Mouse (Mus musculus): ENCODE measurements around the gene Shcbp1l. TPM values are rescaled to one million over a fixed set of nuclear protein-coding genes. Genes with fewer than 3 reads are reported as not detected.
"Not testable (repeated sequence)": the region's sequence is repeated elsewhere in the genome, so short reads cannot be mapped to it uniquely, and the experiment has no call there.

Shcbp1l gene
- total RNA-seq (2021): not detected

GRCm38 (mm10) chr1:153424770-153425584 lies at the start of gene Shcbp1l:
Gene Shcbp1l (plus strand): TSS chr1:153425162.
- DNase-seq (ENCODE audit: low spot score): peak; percentile 33
- intact Hi-C loops (cut with DNase I): no loop called here

DNA sequence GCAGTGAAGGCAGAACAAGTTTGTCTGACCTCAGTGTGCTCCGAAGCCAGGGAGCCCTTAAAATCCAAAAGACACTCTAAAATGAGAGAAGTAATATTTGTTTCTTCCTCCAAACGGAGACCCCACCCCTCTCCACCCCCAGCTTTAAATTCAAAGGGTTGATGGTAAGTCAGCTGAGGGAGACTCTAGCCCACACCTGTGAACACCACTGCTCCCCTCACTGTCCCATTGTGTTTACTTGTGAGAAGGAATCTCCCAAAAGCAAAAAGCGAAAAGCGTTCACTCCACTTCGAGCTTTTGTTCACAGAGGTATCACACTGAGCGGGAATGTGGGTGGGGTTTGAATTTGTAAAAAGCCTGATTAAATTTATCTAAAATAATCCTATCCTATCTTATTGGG lies 48.5 kb upstream of the Shcbp1l start:
- DNase-seq (ENCODE audit: low spot score): no peak
- intact Hi-C loops (cut with DNase I): loop anchor here (5.0 kb wide), 1 partner anchor 149 kb away; no protein-coding TSS in a partner anchor

GRCm38 (mm10) chr1:153378587-153378986 lies 46.4 kb upstream of the Shcbp1l start:
- intact Hi-C loops (cut with DNase I): loop anchor here (5.0 kb wide), 1 partner anchor 151 kb away; no protein-coding TSS in a partner anchor
- DNase-seq (ENCODE audit: low spot score): no peak

- intact Hi-C loops (cut with DNase I): loop anchor here (5.0 kb wide), 1 partner anchor 153 kb away; no protein-coding TSS in a partner anchor
- DNase-seq (ENCODE audit: low spot score): no peak
Measured at GRCm38 (mm10) chr1:153379832-153380231, 45.1 kb upstream of the Shcbp1l start.

- DNase-seq (ENCODE audit: low spot score): no peak
- intact Hi-C loops (cut with DNase I): no loop called here
Measured at GRCm38 (mm10) chr1:153380746-153381282, 44.1 kb upstream of the Shcbp1l start.

- no peak for DNase-seq (ENCODE audit: low spot score)
- intact Hi-C loops (cut with DNase I): loop anchor here (5.0 kb wide), 3 partner anchors 53 to 338 kb away; partner anchors contain the start of gene Lamc1
Measured at GRCm38 (mm10) chr1:153385081-153385480, 39.9 kb upstream of the Shcbp1l start.

GRCm38 (mm10) chr1:153385661-153386060 lies 39.3 kb upstream of the Shcbp1l start:
- intact Hi-C loops (cut with DNase I): loop anchor here (1.0 to 5.0 kb wide), 5 partner anchors 37 to 338 kb away; partner anchors contain the start of gene Lamc1
- DNase-seq (ENCODE audit: low spot score): not testable (repeated sequence)

DNA sequence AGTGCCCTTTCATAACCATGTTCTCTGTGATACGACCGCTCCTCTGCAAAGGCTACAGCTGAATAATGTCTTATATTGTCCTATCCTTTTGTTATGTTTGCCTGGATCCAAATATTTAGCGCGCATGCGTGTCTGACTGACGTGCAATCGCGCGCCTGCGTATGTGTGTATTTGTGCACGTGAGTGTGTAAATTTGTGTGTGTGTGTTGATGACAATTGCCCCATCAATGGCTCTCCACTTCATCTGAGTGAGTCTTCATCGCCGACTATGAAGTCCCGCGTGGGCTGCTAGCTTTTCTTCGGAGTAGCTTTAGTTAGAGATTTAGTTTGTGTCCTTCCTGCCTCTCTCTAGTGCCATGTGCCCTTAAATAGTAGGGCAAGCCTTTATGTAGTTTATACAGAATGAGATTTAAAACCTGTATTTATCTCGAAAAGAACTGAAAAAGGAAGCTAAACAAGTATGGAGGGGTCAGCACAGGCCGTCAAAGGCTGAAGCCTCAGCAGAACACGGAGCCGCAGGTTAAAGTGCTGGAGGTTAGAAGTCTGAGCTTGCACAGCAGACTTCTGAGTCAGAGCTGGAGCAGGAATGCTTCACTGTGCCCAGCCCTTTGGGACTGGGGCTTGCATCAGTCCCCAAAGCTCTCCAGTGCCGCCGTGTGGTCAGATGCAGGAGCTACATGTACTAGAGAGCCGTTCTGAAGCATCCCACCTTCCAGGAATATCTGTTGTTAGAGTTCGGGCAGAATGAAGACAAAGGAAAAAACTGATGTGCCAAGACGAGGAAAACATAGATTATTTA lies 38.5 kb upstream of the Shcbp1l start:
- intact Hi-C loops (cut with DNase I): loop anchor here (1.0 to 5.0 kb wide), 5 partner anchors 36 to 339 kb away; partner anchors contain the start of gene Lamc1
- peak; percentile 59 for DNase-seq (ENCODE audit: low spot score)

- intact Hi-C loops (cut with DNase I): loop anchor here (10.0 kb wide), 1 partner anchor 611 kb away; no protein-coding TSS in a partner anchor
- not testable (repeated sequence) for DNase-seq (ENCODE audit: low spot score)
Measured at GRCm38 (mm10) chr1:153395706-153396105, 29.3 kb upstream of the Shcbp1l start.

- no peak for DNase-seq (ENCODE audit: low spot score)
- intact Hi-C loops (cut with DNase I): no loop called here
Measured at GRCm38 (mm10) chr1:153401765-153402164, 23.2 kb upstream of the Shcbp1l start.

DNA sequence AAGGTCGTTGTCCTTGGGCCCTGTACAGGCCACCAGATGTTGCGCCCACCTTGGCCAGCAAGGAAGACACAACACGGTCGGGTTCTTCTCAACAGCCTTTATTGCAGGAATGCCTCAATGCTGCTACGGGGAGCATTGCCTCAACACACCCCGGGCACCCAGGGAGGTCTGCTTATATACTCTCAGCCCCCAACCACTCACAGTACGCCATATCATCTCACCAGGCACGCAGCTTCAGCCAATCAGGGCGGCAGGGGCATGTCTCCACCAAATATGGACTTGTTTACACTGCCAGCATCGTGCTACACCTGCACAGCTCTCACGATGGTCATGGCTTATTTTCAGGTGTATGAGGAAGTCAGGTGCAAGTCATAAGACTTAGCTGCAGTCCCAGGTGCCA lies 17.3 kb upstream of the Shcbp1l start:
- intact Hi-C loops (cut with DNase I); DNase-seq (ENCODE audit: low spot score): not testable (repeated sequence)

DNA sequence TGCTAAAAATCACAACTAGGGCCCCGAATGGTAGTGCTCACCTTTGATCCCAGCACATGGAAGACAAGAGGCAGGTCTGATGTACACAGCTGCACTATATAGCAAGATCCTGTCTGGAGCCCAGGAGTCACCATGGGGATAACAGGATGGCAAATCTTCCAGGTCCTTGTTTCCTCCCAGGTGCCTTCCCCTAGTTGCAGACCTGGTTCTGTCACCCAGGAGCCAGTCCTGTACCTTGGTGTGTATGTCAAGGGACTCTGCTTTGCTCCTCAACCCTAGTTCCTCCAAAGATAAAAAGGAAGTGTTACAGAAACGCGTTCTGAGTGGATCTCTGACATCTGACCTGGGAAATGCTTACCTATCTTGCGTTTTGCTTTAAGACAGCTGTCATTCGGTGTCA lies 16.7 kb upstream of the Shcbp1l start:
- intact Hi-C loops (cut with DNase I): not testable (repeated sequence)

GRCm38 (mm10) chr1:153410915-153411314 lies 14.0 kb upstream of the Shcbp1l start:
- DNase-seq (ENCODE audit: low spot score); intact Hi-C loops (cut with DNase I): not testable (repeated sequence)

More for the DNA sequence above, 16.7 kb upstream of the Shcbp1l start:
- not testable (repeated sequence) for DNase-seq (ENCODE audit: low spot score)

DNA sequence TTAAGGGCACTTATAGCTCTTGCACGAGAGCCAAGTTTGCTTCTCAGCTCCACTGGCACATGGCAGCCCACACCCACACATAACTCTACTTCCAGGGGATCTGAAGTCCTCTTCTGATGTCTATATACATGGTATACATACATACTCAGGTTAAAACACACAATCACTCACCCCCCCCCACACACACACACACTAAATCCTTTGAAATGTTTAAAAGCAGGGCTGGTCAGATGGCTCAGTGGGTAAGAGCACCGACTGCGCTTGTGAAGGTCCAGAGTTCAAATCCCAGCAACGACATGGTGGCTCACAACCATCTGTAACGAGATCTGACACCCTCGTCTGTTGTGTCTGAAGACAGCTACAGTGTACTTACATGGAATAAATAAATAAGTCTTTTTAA lies 13.2 kb upstream of the Shcbp1l start:
- DNase-seq (ENCODE audit: low spot score): no peak
- intact Hi-C loops (cut with DNase I): no loop called here

- intact Hi-C loops (cut with DNase I); DNase-seq (ENCODE audit: low spot score): not testable (repeated sequence)
Measured at GRCm38 (mm10) chr1:153412663-153413396, 12.1 kb upstream of the Shcbp1l start.

- DNase-seq (ENCODE audit: low spot score); intact Hi-C loops (cut with DNase I): not testable (repeated sequence)
Measured at GRCm38 (mm10) chr1:153413397-153414020, 11.5 kb upstream of the Shcbp1l start.

DNA sequence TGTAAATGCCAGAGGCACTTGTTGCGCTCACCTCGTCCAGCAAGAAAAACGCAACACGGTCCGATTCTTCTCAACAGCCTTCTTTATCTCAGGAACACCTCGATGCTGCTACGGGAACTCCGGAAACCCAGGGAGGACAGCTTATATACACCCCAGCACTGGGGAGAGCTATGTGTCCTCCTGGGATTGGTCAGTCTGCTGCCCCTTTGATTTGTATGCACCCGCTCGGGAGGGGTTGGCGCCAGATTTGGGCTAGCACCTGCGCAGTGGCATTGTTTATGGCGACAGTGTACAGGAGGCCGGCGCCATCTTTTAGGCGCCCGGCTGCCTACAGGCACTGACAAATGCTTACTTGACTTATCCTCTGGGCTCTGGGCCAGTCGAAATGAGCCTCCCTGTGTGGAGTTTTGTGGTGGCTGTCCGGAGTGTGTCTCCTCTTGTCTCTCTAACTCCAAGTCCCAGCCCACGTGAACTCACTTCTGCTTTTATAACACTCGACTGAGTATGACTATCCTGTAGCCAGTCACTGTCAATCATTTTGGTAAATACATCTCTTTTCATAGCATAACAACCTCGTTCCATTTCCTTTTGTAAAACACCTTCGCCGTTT lies 10.7 kb upstream of the Shcbp1l start:
- intact Hi-C loops (cut with DNase I): not testable (repeated sequence)
- peak; percentile 78 for DNase-seq (ENCODE audit: low spot score)

DNA sequence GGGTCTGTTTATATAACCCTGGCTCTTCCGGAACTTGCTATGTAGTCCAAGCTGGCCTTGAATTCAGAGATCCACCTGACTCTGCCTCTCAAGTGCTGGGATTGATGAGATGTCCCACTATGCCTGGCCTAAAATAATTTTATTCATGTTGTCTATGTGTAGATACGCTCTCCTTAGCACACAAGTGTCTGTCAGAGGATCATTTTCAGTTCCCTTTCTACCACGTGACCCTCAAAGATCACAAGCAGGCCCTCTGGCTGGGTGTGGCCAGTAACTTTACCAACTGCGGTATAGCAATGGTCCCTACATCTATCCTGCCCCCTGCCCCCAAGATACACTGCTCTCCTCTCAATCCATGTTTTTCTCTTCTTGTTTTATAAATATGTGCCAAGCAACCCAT lies 10.0 kb upstream of the Shcbp1l start:
- peak; percentile 63 for DNase-seq (ENCODE audit: low spot score)
- intact Hi-C loops (cut with DNase I): no loop called here
